Mouse (Mus musculus): ENCODE results near the gene Hspa5.
A peak's percentile ranks its signal among the peaks of the same experiment; 100 is the strongest.
"Not testable (repeated sequence)": the region's sequence is repeated elsewhere in the genome, so short reads cannot be mapped to it uniquely, and the experiment has no call there.

Hspa5 gene

GRCm38 (mm10) chr2:34805364-34805950 is 33.7 kb downstream of the Hspa5 start:
- DNase-seq (ENCODE audit: low spot score in 2 of 2) = no peak

- DNase-seq (ENCODE audit: low spot score in 2 of 2) = no peak
Measured at GRCm38 (mm10) chr2:34808057-34808456, 36.3 kb downstream of the Hspa5 start.

- DNase-seq (ENCODE audit: low spot score in 2 of 2) = no peak
Measured at GRCm38 (mm10) chr2:34809568-34809967, 37.8 kb downstream of the Hspa5 start.

- DNase-seq (ENCODE audit: low spot score in 2 of 2) = no peak
Measured at GRCm38 (mm10) chr2:34810775-34811174, 39.0 kb downstream of the Hspa5 start.

- no peak for DNase-seq (ENCODE audit: low spot score in 2 of 2)
Measured at GRCm38 (mm10) chr2:34812706-34813105, 40.9 kb downstream of the Hspa5 start.

- DNase-seq (ENCODE audit: low spot score in 2 of 2) = not testable (repeated sequence)
Measured at GRCm38 (mm10) chr2:34815893-34816292, 44.1 kb downstream of the Hspa5 start.

GRCm38 (mm10) chr2:34818492-34818891 is 46.7 kb downstream of the Hspa5 start:
- no peak for DNase-seq (ENCODE audit: low spot score in 2 of 2)

GRCm38 (mm10) chr2:34825827-34826459 is 54.2 kb downstream of the Hspa5 start, which contains the start of gene Fbxw2:
Gene Fbxw2 (minus strand): TSS chr2:34826311.
- DNase-seq (ENCODE audit: low spot score in 2 of 2) = peak; percentile 79 to 88

GRCm38 (mm10) chr2:34826460-34827231 is 54.9 kb downstream of the Hspa5 start:
- DNase-seq (ENCODE audit: low spot score in 2 of 2) = no peak

Data from frontal cortex, postnatal 25 days (tissue).